Mouse (Mus musculus) cortical plate, adult 2 months (tissue): Measurements from ENCODE around the gene Dpep2nb. TPM values are rescaled to one million over a fixed set of nuclear protein-coding genes. Genes with fewer than 3 reads are reported as not detected.
"Not testable (repeated sequence)": the region's sequence is repeated elsewhere in the genome, so short reads cannot be mapped to it uniquely, and the experiment has no call there.

Source experiments
- H3K27ac ChIP-seq: fragments of 200-500 bp; 2 replicates; pipeline ENCODE4 v1.5.1; 2012; ENCODE audit warnings: low read length, control low read depth, inconsistent platforms; ENCODE audit not compliant: insufficient read depth
- H3K4me1 ChIP-seq: fragments of 200-500 bp; 2 replicates; pipeline ENCODE4 v1.6.1; 2011; ENCODE audit warnings: low read length; ENCODE audit not compliant: control insufficient read depth, insufficient read depth
- H3K4me3 ChIP-seq: fragments of 200-500 bp; 2 replicates; pipeline ENCODE4 v1.5.1; 2011; ENCODE audit warnings: mild to moderate bottlenecking, low read length, control low read depth; ENCODE audit not compliant: insufficient read depth
- CTCF ChIP-seq: fragments of 200-500 bp; IDR thresholded peaks from 2 replicates; pipeline ENCODE4 v1.5.1; 2011; ENCODE audit warnings: mild to moderate bottlenecking, control low read depth, low read length; ENCODE audit not compliant: insufficient read depth; ENCODE audit errors: extremely low read depth
- POLR2A ChIP-seq: fragments of 200-500 bp; IDR thresholded peaks from 2 replicates; pipeline ENCODE4 v1.6.1; 2011; ENCODE audit warnings: mild to moderate bottlenecking, low read length, control low read depth; ENCODE audit not compliant: insufficient read depth; ENCODE audit errors: extremely low read depth
- polyA plus RNA-seq: library from polyadenylated mRNA; depleted of rRNA; stranded (reverse); fragments of >200 nt; gene quantifications from 2 replicates; pipeline ENCODE4 v1.2.3, GENCODE M21; 2012

Gene Dpep2nb
- polyA plus RNA-seq, 1 experiment: 0.08 TPM

- TF ChIP-seq CTCF (no peak), POLR2A (no peak)
- Histone ChIP-seq H3K4me1 (no peaks in the 10 kb centered on the region), H3K4me3 (no peak overlapping the region), H3K27ac (no peak overlapping the region)
These were observed 17.2 kb downstream of the Dpep2nb start for GRCm38 (mm10) chr8:105988546-105988945.

DNA sequence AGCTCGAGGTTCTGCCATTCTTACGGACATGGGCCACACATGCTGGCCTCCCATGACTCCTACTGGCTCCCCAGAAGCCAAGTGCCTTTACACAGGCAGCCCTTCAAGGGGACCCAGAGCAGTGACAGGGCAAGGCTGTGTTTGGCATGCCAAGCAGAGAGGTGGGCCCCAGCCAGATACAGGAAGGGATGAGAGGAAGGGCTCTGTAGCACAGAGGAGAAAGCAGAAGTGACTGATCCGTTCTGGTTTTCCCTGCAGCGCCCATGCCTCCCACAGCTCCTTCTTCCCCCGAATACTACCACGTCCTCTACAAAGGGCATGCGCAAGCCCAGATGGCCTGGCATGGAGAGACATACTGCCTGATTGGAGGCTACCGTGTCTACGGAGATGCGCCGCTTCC lies 22.4 kb downstream of the Dpep2nb start:
- not testable (repeated sequence) for H3K4me1 ChIP-seq, H3K27ac ChIP-seq, H3K4me3 ChIP-seq

GRCm38 (mm10) chr8:105981146-105981545 lies 24.6 kb downstream of the Dpep2nb start:
- Histone ChIP-seq H3K4me1 (no peaks in the 10 kb centered on the region), H3K4me3 (no peak overlapping the region), H3K27ac (no peak overlapping the region)
- no peak for TF ChIP-seq POLR2A
- TF ChIP-seq CTCF: no peak

- no peak within 1 kb of the TSS for H3K27ac ChIP-seq
- no peaks in the 10 kb centered on the region for H3K4me1 ChIP-seq
- H3K4me3 ChIP-seq: no peak within 1 kb of the TSS
- no peak for TF ChIP-seq CTCF
- no peak for TF ChIP-seq POLR2A
These were observed 26.4 kb downstream of the Dpep2nb start, which contains the start of gene Dpep3 for GRCm38 (mm10) chr8:105979325-105979724. Dpep3 (minus strand) TSS chr8:105979429.

DNA sequence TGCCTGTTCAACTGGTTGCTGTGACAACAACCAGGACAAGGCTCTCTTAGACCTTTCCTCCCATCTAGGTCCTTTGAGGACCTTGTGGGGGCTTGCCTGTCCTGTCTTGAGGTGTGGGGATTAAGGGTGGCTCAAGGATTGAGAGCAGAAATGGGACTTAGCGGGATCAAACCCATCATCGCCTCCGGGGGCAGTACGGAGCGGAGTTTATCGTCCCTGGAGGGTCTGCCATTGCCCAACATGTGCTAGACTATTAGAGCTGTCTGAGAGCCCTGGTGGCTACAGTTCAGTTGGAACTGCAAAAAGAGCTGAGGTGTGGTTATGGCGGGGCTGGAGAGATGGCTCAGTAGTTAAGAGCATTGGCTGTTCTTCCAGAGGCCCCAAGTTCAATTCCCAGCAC lies 30.4 kb downstream of the Dpep2nb start:
- Histone ChIP-seq H3K4me1 (no peaks in the 10 kb centered on the region), H3K27ac (no peak overlapping the region), H3K4me3 (no peak overlapping the region)
- TF ChIP-seq POLR2A (no peak), CTCF (no peak)

- Histone ChIP-seq H3K4me3 (no peak overlapping the region), H3K4me1 (no peaks in the 10 kb centered on the region), H3K27ac (no peak overlapping the region)
- TF ChIP-seq POLR2A: no peak
- no peak for TF ChIP-seq CTCF
These were observed 34.6 kb downstream of the Dpep2nb start for GRCm38 (mm10) chr8:105971019-105971720.

DNA sequence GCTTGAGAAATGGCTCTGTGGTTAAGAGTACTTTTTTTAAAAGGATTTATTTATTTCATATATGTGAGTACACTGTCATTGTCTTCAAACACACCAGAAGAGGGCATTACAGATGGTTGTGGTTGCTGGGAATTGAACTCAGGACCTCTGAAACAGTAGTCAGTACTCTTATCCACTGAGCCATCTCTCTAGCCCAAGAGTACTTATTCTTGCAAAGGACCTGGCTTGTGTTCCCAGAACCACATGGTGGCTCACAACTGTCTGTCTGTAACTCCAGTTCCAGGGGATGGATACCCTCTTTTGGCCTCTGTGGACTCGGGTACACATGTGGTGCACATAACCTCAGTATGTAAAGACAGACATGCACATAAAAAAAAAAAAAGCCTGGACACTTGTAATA lies 36.4 kb downstream of the Dpep2nb start:
- Histone ChIP-seq H3K4me3 (no peak overlapping the region), H3K27ac (no peak overlapping the region), H3K4me1 (no peaks in the 10 kb centered on the region; the same call in 1 of the 2 replicates)
- no peak for TF ChIP-seq POLR2A
- TF ChIP-seq CTCF: no peak

GRCm38 (mm10) chr8:105966692-105967311 lies 39.0 kb downstream of the Dpep2nb start:
- no peak overlapping the region; the same call in 1 of the 2 replicates for H3K4me3 ChIP-seq
- H3K4me1 ChIP-seq: no peaks in the 10 kb centered on the region; the same call in 1 of the 2 replicates
- H3K27ac ChIP-seq: no peak overlapping the region
- TF ChIP-seq CTCF: no peak
- TF ChIP-seq POLR2A: no peak

GRCm38 (mm10) chr8:105965905-105966341 lies 39.9 kb downstream of the Dpep2nb start, which contains the start of gene Slc12a4:
Slc12a4 (minus strand) TSS chr8:105966097.
- H3K27ac ChIP-seq: 0 out of 2 replicates have a peak within 1 kb of the TSS, but pooled peaks have one; percentile 2
- TF ChIP-seq POLR2A (no peak), CTCF (no peak)
- H3K4me3 ChIP-seq: peak within 1 kb of the TSS; percentile 57
- H3K4me1 ChIP-seq: no peaks in the 10 kb centered on the region; the same call in 1 of the 2 replicates
